Mouse (Mus musculus) left cerebral cortex, adult 11 months (tissue): ENCODE measurements around the gene Spata22.
"Not testable (repeated sequence)": the region's sequence is repeated elsewhere in the genome, so short reads cannot be mapped to it uniquely, and the experiment has no call there.

ENCODE experiments used
- DNase-seq: peaks from one replicate; pipeline ENCODE4 v3.0.0; 2022; ENCODE audit warnings: low spot score

Gene Spata22

GRCm38 (mm10) chr11:73329442-73329841 is at the start of gene Spata22, which contains the start of the genes Aspa and Gm49340:
Gene Spata22, plus strand, starts transcription at chr11:73329741.
Gene Aspa, minus strand, starts transcription at chr11:73329596.
Gene Gm49340, plus strand, starts transcription at chr11:73329741.
- DNase-seq = no peak

- no peak for DNase-seq
Observed at GRCm38 (mm10) chr11:73280710-73281109, 48.8 kb upstream of the Spata22 start.

GRCm38 (mm10) chr11:73281528-73282027 is 48.0 kb upstream of the Spata22 start:
- peak; percentile 80 for DNase-seq

DNA sequence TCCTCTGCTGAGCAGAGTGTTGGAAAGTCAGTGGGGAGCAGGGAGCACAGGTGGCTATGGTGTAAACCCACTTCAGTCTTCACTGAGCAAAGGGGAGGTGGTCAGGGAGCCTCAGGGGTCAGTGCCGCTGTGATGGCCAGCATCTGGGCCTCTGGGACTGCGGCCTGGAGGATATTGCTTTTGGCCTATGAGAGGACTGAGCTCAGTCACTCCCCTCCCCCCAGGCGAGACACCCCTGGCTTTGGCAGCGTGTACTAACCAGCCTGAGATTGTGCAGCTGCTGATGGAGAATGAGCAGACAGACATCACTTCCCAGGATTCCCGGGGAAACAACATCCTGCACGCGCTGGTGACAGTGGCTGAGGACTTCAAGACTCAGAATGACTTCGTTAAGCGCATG is 46.2 kb upstream of the Spata22 start:
- peak; percentile 33 for DNase-seq

DNA sequence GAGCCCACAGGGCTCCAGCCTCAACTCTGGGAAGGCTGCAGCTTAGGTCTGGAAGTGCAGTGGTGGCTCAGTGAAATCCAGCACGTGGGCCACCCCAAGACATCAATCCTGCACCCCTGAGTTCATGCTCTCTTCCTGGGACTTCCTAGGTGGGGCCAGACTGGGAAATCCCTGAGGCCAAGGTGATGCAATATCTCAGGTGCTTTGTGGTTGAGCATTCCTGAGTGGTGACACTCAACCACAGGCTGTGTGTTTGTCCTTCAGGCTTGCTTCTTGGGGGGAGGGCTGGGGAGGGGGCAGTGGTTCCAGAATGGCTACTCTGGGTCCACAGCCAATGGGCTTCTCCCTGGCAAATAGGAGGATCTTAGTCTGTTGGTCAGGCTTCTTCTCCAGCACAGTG is 45.6 kb upstream of the Spata22 start:
- no peak for DNase-seq

GRCm38 (mm10) chr11:73284351-73284750 is 45.2 kb upstream of the Spata22 start:
- peak; percentile 27 for DNase-seq

- DNase-seq = no peak
Observed at GRCm38 (mm10) chr11:73289621-73290020, 39.9 kb upstream of the Spata22 start.

DNA sequence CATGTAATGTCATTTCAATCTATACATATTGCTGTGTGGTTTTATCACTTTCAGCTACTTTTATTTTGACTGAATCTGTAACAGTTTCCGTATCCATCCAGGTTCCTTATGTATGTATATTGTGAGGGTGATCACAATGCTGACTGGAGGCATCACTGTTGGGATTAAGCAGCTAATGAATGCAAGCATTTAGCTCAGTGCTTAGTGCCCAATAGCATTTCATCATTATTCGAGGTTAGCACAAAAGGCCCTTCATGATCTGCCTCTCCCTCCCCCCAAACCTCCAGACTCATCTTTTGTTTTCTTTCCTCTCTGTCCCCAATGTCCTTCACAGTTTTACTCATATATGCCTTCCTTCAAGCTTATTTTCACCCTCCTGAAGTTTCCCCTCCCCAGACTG is 26.4 kb upstream of the Spata22 start:
- no peak for DNase-seq

- no peak for DNase-seq
Observed at GRCm38 (mm10) chr11:73315961-73316360, 13.6 kb upstream of the Spata22 start.

- DNase-seq = not testable (repeated sequence)
Observed at GRCm38 (mm10) chr11:73318581-73318980, 11.0 kb upstream of the Spata22 start.

DNA sequence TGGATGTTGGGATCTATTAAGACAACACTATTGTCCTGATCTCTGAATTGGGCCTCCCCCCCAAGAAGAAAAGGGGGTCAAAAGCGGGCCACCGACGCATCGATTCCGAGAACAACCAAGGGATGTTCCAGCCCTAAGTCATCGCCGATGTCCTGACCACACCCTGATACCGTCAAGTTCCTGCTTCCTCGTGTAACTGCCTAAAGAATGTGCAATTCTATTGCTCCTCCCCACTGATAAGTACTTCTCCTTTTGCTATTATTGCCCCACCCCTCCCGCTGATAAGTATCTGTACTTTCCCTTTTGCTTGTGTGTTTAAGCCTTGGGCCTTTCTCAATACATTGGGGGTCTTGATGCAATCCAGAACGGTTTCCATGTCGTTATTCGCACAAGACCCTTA is 8.5 kb upstream of the Spata22 start:
- not testable (repeated sequence) for DNase-seq

GRCm38 (mm10) chr11:73323906-73324830 is 5.4 kb upstream of the Spata22 start:
- DNase-seq = no peak

DNA sequence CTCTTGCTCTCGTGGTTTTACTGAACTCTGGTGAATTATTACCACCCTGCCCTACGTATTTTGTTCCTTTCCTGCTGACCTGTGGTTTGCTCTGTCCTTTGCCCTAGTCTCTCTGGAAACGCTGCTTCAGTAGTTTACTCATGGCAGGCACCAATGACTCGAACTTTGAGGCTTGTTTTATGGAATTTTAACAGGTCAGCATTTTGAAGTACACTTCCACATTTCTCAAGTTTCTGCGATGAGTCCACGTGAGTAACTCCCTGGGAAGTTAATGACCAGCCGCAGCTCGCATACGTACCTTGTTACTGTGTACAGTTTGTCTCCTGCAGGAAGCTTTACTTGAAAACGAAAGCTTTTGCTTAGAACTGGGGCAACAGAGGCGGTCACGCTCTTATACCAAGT is 3.1 kb upstream of the Spata22 start:
- DNase-seq = no peak

DNA sequence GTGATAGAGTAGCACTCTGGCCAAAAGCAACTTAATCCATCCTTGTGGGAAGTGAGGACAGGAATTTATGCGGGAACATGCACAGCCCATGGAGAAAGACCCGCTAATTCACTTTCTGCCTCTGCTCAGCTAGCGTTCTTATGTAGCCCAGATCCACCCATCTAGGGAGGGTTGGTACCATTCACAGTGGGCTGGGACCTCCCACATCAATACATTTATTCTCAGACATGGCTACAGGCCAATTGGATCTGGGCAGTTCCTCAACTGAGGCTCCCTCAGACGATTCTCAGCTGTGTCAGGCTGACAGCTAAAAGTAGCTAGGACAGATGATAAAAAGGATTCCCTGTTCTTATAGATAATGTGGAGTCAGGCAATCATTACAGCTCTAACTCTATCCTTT is 2.2 kb upstream of the Spata22 start:
- no peak for DNase-seq

- no peak for DNase-seq
Observed at GRCm38 (mm10) chr11:73333357-73333756, 3.8 kb downstream of the Spata22 start.

GRCm38 (mm10) chr11:73336919-73337318 is 7.4 kb downstream of the Spata22 start:
- no peak for DNase-seq

GRCm38 (mm10) chr11:73350483-73350882 is 20.9 kb downstream of the Spata22 start, which contains the start of gene Olfr20:
Gene Olfr20, plus strand, starts transcription at chr11:73350783.
- DNase-seq = no peak

DNA sequence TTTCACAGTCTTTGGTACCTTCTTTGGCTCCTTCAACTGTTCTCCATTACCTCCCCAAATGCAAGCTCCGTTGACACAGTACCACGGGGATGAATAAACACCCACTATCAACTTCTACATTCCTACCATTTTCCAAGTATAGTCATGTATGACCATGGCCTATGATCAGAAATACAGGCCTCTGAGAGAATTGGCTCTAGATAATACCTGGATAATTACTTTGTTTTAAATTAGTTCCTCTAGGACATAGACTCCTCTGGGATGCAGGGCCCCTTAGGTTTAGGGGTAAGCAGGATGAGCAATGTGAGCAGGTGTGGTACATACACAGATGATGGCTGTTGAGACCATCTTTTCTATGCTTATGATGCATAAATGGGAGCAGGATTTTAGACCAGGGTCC is 41.4 kb downstream of the Spata22 start, which contains the start of gene Olfr376:
Gene Olfr376, plus strand, starts transcription at position 301 of the 400 bp plus-strand sequence.
- DNase-seq = no peak

GRCm38 (mm10) chr11:73395374-73395773 is 65.8 kb downstream of the Spata22 start:
- no peak for DNase-seq
